Mouse (Mus musculus) left cerebral cortex, postnatal 4 days (tissue): ENCODE results near the gene Mkks. TPM values are rescaled to one million over a fixed set of nuclear protein-coding genes. Genes with fewer than 3 reads are reported as not detected.

ENCODE experiments used
- DNase-seq: peaks from one replicate; pipeline ENCODE4 v3.0.0-alpha.2; 2022
- intact Hi-C: fragments of 180-260 bp; cut with DNase I; formaldehyde crosslinking; loops from one replicate; pipeline ENCODE4 v1.15.1; 2025
- total RNA-seq, 2 experiments: library from RNA; stranded (reverse); gene quantifications; 2 replicates each; pipeline ENCODE4 v1.2.3; 2021

Mkks gene
- total RNA-seq, 2 experiments from 2014 or later: 14.4 to 17.7 TPM

- DNase-seq: no peak
- intact Hi-C loops: no loop called here
These were observed 53.2 kb downstream of the Mkks start for GRCm38 (mm10) chr2:136837994-136838393.

- peak; percentile 15 for DNase-seq
- intact Hi-C loops: no loop called here
These were observed 55.3 kb downstream of the Mkks start for GRCm38 (mm10) chr2:136835882-136836281.

- no peak for DNase-seq
- intact Hi-C loops: no loop called here
These were observed 56.5 kb downstream of the Mkks start for GRCm38 (mm10) chr2:136834715-136835075.

DNA sequence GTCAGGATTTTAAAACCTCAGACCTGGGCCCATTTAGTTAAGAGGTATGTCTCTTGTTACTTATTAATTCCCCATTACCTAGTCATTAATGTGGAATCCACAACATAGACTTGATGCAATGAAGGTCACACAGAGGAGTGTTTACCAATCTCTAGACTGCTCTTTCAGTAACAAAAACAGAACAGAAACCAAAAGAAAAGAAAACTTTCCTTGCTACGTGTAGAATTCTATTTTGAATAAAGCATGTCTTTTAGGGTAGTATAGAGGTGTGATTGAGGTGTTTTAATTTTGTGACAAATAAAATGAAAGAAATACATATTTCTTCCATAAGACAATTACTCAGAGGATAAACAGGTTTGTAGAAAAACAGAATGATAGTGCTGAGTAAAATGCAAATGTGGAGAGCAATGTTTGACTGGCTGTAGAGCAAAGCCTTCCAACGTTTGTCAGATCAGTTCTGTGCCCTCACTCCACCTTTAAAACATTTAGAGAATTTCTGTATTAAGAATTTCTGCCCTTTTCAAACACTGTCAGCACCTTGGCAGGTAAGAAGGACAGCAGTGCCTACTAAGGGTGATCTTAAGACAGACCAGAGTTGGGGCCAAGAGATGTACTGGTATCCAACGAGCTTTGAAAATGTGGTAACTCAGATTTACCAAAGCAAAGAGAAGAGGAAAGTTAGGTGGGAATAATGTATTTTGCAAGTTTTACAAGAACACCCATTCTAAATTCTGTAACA, 57.0 kb downstream of the Mkks start:
- intact Hi-C loops: no loop called here

DNA sequence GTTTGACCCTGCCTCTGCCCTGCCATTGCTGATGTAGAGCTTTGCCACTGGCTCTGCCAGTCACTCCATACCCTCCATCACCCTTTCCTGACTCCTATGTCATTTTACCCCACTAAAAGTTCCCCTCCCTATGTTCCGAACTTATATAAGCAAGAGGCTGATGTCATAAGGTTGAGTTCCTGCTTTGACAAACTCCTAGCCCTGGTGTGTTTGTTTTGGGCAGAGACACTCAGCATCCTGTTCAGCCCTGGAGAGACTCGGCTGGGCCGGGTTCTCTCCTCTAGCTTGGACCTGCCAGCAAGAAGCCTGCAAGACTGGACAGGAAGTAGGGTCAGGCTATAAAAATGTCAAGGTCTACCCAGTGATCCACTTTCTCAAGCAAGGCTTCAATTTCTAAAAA, 58.3 kb downstream of the Mkks start:
- intact Hi-C loops: no loop called here
- DNase-seq: no peak

More for the DNA sequence above, 57.0 kb downstream of the Mkks start:
- DNase-seq: no peak

DNA sequence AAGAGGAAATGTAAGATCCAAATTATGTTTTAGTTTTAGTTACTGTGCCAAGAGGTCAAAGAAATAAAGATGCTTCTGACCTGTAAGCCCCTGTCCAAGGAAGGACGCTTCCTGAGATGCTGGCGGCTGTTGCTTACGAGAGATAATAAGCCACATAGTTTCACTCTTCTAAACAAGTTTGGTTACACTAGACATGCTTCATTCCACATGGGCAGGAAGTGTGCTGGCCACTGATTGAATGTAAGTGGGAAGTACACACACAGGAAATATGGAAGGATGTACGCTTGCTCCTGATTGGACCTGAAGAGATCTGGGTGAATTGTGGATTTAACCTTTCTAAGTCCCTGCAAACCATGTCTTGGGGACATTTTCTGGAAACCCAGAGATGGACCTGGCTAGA, 63.6 kb downstream of the Mkks start:
- no peak for DNase-seq
- intact Hi-C loops: no loop called here

Other genes with a start within 250 kb of the Mkks start
- gene Snap25, start 177.9 kb downstream of the Mkks start, total RNA-seq: 100 to 1,000 TPM; 526 to 550 TPM
- not detected for gene AL731706.2, start 5.7 kb downstream of the Mkks start, total RNA-seq
- gene Slx4ip, start 171 bp downstream of the Mkks start, total RNA-seq: 10 to 100 TPM; 11.5 to 12.3 TPM
- 10 to 100 TPM; 11.6 to 16.5 TPM for gene AL731706.1, start within 50 bp of the Mkks start, total RNA-seq
- gene Jag1, start 225.3 kb upstream of the Mkks start, total RNA-seq: 1 to 10 TPM; 9.5 to 9.6 TPM